Mouse (Mus musculus) heart, embryonic 10.5 days (tissue): Measurements from ENCODE around the gene Clic4. TPM values are rescaled to one million over a fixed set of nuclear protein-coding genes. Genes with fewer than 3 reads are reported as not detected.

Experiments
- DNase-seq: peaks from one replicate; pipeline ENCODE4 v3.0.0-alpha.2; 2017; ENCODE audit warnings: low spot score
- H3K27ac ChIP-seq: fragments of 300-500 bp; sonication (generic); 2 replicates; pipeline ENCODE4 v1.5.1; 2016; ENCODE audit warnings: mild to moderate bottlenecking
- H3K27me3 ChIP-seq: fragments of 300-500 bp; sonication (generic); 2 replicates; pipeline ENCODE4 v1.6.1; 2016; ENCODE audit warnings: mild to moderate bottlenecking; ENCODE audit not compliant: poor library complexity, insufficient read depth, severe bottlenecking
- H3K36me3 ChIP-seq: fragments of 300-500 bp; sonication (generic); 2 replicates; pipeline ENCODE4 v1.6.1; 2016; ENCODE audit warnings: mild to moderate bottlenecking, moderate library complexity
- H3K4me1 ChIP-seq: fragments of 300-500 bp; sonication (generic); 2 replicates; pipeline ENCODE4 v1.6.1; 2016; ENCODE audit warnings: mild to moderate bottlenecking
- H3K4me3 ChIP-seq: fragments of 300-500 bp; sonication (generic); 2 replicates; pipeline ENCODE4 v1.5.1; 2016; ENCODE audit warnings: mild to moderate bottlenecking, moderate library complexity
- H3K9me3 ChIP-seq: fragments of 300-500 bp; sonication (generic); 2 replicates; pipeline ENCODE4 v1.6.1; 2016; ENCODE audit warnings: mild to moderate bottlenecking, moderate library complexity
- WGBS: fragments of 180-500 bp; shearing (Covaris S2); methylation state at CpG from one replicate; pipeline ENCODE4 v1.1.7; 2016; 5-methylcytosine and 5-hydroxymethylcytosine counted together
- polyA plus RNA-seq: library from polyadenylated mRNA; unstranded; fragments of >200 nt; fragmentation: Nextera tagmentation; extraction: Ambion mirVana; gene quantifications from 2 replicates; pipeline ENCODE4 v1.2.1, GENCODE M21; 2016

Gene Clic4
- polyA plus RNA-seq, 1 experiment from 2014 or later, result 263 TPM

DNA sequence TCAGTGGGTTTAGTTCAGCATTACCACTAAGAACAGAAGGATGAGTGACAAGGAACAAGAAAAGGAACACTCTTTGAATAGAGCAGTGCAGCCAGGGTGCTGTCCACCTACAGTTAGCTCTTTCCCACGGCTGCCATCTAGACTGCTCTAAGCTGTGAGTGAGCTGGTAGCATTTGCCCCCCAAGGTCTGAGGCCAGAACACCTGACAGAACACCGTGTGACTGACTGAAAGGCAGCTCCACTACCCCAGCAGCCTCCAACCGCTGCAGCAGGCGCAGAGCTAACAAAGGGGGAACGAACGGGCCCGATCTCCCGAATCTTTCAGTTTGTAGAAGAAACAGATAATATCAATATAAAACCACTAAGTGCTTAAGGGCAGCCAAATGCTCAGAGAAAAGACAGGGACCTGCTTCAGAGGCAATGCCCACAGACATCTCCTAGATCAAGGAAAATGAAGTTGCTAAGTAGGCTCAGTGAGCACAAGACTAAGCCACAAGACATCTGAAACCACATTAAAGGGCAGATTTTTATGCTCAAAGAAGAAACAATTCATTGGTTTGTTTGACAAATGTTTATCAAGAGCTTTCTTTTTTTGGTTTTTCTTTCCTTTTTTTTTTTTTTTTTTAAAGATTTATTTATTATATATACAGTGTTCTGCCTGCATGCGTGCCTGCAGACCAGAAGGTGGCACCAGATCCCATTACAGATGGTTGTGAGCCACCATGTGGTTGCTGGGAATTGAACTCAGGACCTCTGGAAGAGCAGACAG lies 24.2 kb downstream of the Clic4 start:
- peak overlapping the region; percentile 77 for H3K27ac ChIP-seq
- peaks cover 57% of the 10 kb centered on the region for H3K4me1 ChIP-seq

GRCm38 (mm10) chr4:135246866-135247756 lies 25.5 kb downstream of the Clic4 start:
- 73% methylated on average over 23 of the region's 23 CpGs for WGBS
- Histone ChIP-seq H3K27ac (peak overlapping the region; percentile 77), H3K27me3 (no peaks in the 10 kb centered on the region), H3K4me1 (peaks cover 59% of the 10 kb centered on the region), H3K4me3 (no peak overlapping the region), H3K9me3 (peaks cover 4% of the 10 kb centered on the region; the same call in 1 of the 2 replicates), H3K36me3 (peaks cover 36% of the 10 kb centered on the region)
- DNase-seq, result no peak

More for the DNA sequence above, 24.2 kb downstream of the Clic4 start:
- 72% methylated on average over 9 of the region's 9 CpGs for WGBS
- no peak for DNase-seq
- Histone ChIP-seq H3K9me3 (peaks cover 4% of the 10 kb centered on the region; the same call in 1 of the 2 replicates), H3K36me3 (peaks cover 39% of the 10 kb centered on the region), H3K4me3 (no peak overlapping the region), H3K27me3 (no peaks in the 10 kb centered on the region)

GRCm38 (mm10) chr4:135246444-135246843 lies 26.2 kb downstream of the Clic4 start:
- Histone ChIP-seq H3K4me1 (peaks cover 62% of the 10 kb centered on the region), H3K36me3 (peaks cover 36% of the 10 kb centered on the region), H3K27me3 (no peaks in the 10 kb centered on the region), H3K4me3 (no peak overlapping the region), H3K27ac (no peak overlapping the region), H3K9me3 (peaks cover 4% of the 10 kb centered on the region; the same call in 1 of the 2 replicates)
- 88% methylated on average over 2 of the region's 2 CpGs for WGBS
- no peak for DNase-seq

DNA sequence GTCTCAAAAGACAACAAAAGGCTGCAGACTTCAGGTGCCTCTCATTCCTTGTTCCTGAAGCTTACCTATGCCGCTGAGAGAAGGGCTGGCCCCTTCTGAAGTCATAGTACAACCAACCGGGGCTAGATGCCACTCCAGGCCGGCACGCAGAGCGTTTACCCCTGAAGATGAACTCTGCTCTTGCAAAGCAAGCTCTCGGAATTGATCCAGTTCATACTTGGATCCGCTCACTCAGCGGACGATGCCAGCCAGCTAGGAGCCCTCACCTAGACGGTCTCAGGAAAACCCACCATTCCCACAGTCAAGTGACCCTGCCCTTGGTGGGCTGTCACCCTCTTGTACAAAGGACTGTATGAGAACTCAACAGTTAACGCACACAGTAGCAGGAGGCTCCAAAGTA lies 26.8 kb downstream of the Clic4 start:
- peaks cover 4% of the 10 kb centered on the region; the same call in 1 of the 2 replicates for H3K9me3 ChIP-seq
- H3K27ac ChIP-seq, result peak overlapping the region; percentile 59; the same call in 1 of the 2 replicates
- H3K27me3 ChIP-seq, result no peaks in the 10 kb centered on the region
- 91% methylated on average over 11 of the region's 11 CpGs for WGBS
- DNase-seq, result no peak
- peaks cover 68% of the 10 kb centered on the region for H3K4me1 ChIP-seq
- peaks cover 32% of the 10 kb centered on the region for H3K36me3 ChIP-seq
- H3K4me3 ChIP-seq, result no peak overlapping the region

DNA sequence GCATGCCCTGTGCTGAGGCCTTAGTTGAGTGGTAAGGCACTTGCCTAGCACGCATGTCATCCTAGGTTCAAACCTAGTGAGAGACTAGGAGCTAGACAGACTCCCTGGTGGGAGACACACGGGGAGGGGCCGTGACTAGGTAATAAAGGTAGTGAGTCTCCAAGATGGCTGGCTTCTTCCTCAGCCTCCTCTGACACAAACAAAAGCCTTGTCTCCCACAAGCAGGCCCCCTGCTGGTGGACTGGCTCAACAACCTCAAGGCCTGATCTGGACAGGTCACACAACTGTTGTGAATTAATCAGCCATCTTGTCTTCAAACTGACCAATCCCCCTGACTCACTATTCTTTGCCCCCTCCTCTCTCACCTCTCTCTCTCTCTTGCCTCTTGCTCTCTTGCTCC lies 28.3 kb downstream of the Clic4 start:
- no peak overlapping the region for H3K4me3 ChIP-seq
- peaks cover 76% of the 10 kb centered on the region for H3K4me1 ChIP-seq
- 90% methylated on average over 3 of the region's 3 CpGs for WGBS
- no peaks in the 10 kb centered on the region for H3K27me3 ChIP-seq
- DNase-seq, result no peak
- H3K9me3 ChIP-seq, result peaks cover 4% of the 10 kb centered on the region; the same call in 1 of the 2 replicates
- no peak overlapping the region for H3K27ac ChIP-seq
- H3K36me3 ChIP-seq, result peaks cover 18% of the 10 kb centered on the region

DNA sequence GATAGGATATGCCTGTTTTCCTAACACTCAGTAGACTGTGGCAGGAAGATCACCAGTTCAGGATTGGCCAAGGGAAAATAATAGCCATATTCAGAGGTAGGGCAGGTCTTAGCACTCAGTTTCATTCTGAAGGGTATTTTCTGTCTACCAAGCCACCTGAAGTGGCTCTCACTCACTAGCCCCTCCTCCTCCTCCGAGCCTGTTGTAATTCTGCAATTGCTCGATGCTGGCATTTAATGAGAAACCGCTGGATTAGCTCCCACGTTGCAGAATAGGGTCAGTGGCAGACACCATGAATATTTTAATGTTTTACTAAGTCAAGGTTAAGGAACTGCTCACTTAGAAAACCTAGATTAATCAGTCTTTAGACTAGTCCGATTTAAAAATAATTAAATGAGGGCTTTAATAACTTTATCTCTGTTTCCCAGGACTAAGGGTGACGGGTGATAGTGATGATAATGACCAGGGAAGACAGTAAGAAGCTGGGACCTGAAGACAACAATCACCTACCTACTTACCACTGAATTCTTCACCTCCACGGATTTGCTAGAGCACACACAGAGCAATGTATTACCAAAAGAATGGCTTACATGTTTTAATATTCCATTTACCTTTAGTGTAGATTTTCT lies 29.6 kb downstream of the Clic4 start:
- no peaks in the 10 kb centered on the region for H3K27me3 ChIP-seq
- peaks cover 20% of the 10 kb centered on the region for H3K36me3 ChIP-seq
- H3K4me3 ChIP-seq, result no peak overlapping the region
- no peak overlapping the region; the same call in 1 of the 2 replicates for H3K27ac ChIP-seq
- H3K9me3 ChIP-seq, result no peaks in the 10 kb centered on the region
- WGBS, result 78% methylated on average over 7 of the region's 7 CpGs
- peaks cover 84% of the 10 kb centered on the region for H3K4me1 ChIP-seq
- DNase-seq, result no peak

- 92% methylated on average over 5 of the region's 5 CpGs for WGBS
- no peak overlapping the region for H3K4me3 ChIP-seq
- no peak for DNase-seq
- H3K27ac ChIP-seq, result no peak overlapping the region
- H3K27me3 ChIP-seq, result no peaks in the 10 kb centered on the region
- peaks cover 26% of the 10 kb centered on the region for H3K36me3 ChIP-seq
- peaks cover 84% of the 10 kb centered on the region for H3K4me1 ChIP-seq
- no peaks in the 10 kb centered on the region for H3K9me3 ChIP-seq
Measured at GRCm38 (mm10) chr4:135242383-135242782, 30.2 kb downstream of the Clic4 start.

DNA sequence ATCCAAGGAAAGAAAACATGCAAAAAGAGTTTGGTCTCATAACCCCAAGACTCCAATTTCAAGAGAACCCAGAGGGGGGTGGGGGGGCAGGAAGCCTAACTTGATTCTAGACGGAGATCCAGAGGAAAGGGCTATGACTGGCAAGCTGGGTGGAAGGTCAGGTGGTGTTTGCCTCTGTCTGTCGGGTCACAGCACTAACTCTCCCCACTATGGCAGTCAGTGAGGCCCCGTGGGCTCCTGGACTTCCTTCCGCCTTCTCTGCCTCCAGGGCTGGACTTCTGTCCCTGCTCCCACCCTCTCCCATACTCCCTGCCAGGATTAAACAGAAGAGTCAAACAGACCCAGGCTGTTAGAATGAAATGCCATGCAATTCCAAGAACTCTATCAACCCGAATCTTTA lies 30.9 kb downstream of the Clic4 start:
- peaks cover 78% of the 10 kb centered on the region for H3K4me1 ChIP-seq
- 0 out of 2 replicates have a peak overlapping the region, but pooled peaks have one; percentile 60 for H3K27ac ChIP-seq

DNA sequence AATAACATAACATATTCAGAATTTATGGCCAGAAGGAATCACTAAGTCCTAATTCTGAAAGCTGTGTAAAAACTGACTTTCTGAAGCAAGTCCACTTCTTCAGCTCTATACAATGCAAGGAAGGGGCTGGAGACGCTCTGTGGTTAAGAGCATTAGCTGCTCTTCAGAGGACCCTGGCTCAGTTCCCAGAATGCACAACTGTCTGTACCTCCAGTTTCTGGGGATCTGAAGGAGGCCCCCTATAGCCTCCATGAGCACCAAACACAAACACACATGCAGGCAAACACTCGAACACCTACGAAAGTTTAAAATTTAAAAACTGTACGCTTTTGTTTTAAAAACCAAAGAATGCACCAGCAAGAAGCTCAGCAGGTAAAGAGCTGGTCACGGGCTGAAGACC lies 31.5 kb downstream of the Clic4 start:
- no peaks in the 10 kb centered on the region for H3K27me3 ChIP-seq
- 77% methylated on average over 5 of the region's 5 CpGs for WGBS
- no peak overlapping the region; the same call in 1 of the 2 replicates for H3K27ac ChIP-seq
- H3K9me3 ChIP-seq, result no peaks in the 10 kb centered on the region
- no peak overlapping the region for H3K4me3 ChIP-seq
- DNase-seq, result no peak
- peaks cover 78% of the 10 kb centered on the region for H3K4me1 ChIP-seq
- peaks cover 32% of the 10 kb centered on the region for H3K36me3 ChIP-seq

More for the DNA sequence above, 30.9 kb downstream of the Clic4 start:
- H3K36me3 ChIP-seq, result peaks cover 30% of the 10 kb centered on the region
- H3K9me3 ChIP-seq, result no peaks in the 10 kb centered on the region
- no peaks in the 10 kb centered on the region for H3K27me3 ChIP-seq
- no peak for DNase-seq
- H3K4me3 ChIP-seq, result no peak overlapping the region
- WGBS, result 39% methylated on average over 5 of the region's 5 CpGs

GRCm38 (mm10) chr4:135240329-135240728 lies 32.3 kb downstream of the Clic4 start:
- Histone ChIP-seq H3K9me3 (no peaks in the 10 kb centered on the region), H3K27ac (no peak overlapping the region), H3K4me3 (no peak overlapping the region), H3K27me3 (no peaks in the 10 kb centered on the region), H3K4me1 (peaks cover 80% of the 10 kb centered on the region), H3K36me3 (peaks cover 30% of the 10 kb centered on the region)
- WGBS, result 67% methylated on average over 3 of the region's 3 CpGs
- DNase-seq, result no peak

DNA sequence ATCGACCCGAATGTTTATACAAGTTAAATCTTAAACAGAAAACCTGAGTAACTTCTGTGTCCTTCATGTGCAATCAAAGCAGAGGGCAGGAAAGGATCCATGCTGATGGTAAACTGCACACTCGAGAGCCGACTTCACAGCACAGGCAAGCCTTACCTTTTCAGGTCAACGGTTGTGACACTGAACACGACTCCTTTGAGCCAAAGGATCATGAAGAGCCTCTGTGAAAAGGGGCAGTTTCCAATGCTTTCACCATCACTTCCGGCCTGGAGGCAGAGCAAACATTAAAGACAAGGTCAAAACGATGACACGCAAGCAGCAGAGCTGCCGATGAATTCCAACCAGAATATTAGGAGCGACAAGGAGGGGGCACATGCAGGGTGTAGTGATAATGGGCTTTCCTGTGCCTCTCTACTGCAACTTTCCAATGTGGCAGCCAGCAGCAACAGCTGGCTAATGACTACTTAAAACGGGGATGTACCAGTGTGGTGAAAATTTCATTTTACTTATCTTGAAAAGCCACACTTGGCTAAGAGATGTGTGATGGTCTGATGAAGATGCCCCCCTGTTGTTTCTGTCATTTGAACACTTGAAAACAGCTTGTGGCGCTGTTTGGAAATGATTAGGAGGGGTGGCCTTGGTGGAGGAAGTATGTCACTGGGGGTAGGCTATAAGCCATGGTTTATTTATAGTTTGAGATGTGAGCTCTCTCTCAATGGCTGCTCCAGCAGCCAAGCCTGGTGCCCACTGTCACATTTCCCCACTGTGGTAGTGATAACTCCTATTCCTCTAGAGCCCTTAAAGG lies 33.7 kb downstream of the Clic4 start:
- Histone ChIP-seq H3K4me3 (no peak overlapping the region), H3K36me3 (peaks cover 27% of the 10 kb centered on the region), H3K27me3 (no peaks in the 10 kb centered on the region), H3K9me3 (no peaks in the 10 kb centered on the region), H3K4me1 (peaks cover 79% of the 10 kb centered on the region), H3K27ac (peak overlapping the region; percentile 31; the same call in 1 of the 2 replicates)
- no peak for DNase-seq
- WGBS, result 68% methylated on average over 13 of the region's 13 CpGs

DNA sequence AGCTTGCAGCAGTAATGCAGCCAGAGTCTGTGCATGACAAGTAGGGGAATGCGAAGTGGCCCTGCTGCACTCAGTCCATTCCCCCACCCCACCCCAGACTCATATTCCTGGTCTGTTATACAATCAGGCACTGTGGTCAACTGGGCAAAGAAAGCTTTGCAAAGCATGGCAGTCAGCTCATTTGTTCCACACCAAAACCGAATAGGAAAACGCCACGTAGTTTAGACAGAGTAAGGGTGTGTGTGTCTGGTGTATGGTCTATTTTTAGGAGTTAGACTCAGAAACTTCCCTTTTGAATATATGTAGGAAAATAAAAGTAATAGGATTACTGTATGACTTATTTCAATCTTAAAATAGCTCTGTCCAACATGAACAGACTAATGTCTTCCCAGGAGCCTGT lies 36.0 kb downstream of the Clic4 start:
- Histone ChIP-seq H3K27ac (no peak overlapping the region), H3K4me1 (peaks cover 61% of the 10 kb centered on the region), H3K4me3 (no peak overlapping the region), H3K9me3 (no peaks in the 10 kb centered on the region), H3K36me3 (peaks cover 32% of the 10 kb centered on the region), H3K27me3 (no peaks in the 10 kb centered on the region)
- DNase-seq, result no peak
- 78% methylated on average over 4 of the region's 4 CpGs for WGBS
